Mouse (Mus musculus): Measurements from ENCODE around the gene Sec11a. TPM values are rescaled to one million over a fixed set of nuclear protein-coding genes. Genes with fewer than 3 reads are reported as not detected.

Sec11a gene
- 135 and 186 TPM in 2 replicates for polyA plus RNA-seq (2014; fragmentation: Nextera tagmentation; extraction: Ambion mirVana)

DNA sequence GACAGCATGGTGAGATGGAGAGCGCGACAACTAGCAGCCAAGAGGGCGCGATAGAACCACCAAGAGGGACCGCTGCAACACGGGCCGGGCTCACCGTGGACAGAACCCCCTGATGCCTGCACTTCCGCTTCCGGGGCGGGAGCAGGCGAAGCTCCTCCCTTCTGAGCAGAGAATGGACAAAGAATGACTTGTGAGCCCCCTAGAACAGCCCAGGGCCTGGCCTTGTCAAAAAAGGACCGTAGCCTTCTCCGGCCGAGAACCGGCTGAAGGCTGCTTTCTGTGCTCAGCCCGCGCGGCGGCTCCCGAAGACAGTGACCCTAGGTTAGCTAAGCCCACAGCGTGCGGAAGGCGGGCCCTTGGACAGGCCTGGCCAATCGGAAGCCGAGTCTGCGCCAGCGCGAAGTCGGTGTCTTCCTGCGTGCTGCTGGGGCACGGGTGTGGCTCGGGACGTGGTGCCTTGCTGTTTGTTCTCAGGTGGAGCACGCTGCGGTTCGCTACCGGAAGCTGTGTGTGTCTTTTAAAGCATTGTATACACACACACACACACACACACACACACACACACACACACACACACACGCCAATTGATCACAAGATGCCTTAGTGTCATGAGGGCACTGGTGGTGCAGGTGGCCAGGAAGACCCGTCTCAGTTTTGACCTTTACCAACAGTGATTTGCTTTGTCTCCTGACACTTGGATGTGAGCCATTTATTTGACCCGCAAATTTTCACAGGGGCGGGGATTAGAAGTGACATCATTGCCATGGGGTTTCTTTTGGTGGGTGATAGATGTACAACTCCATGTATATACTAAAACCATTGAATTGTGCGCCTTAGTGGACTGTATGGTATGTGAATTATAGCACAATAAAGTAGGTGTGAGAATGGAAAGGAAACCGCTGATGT, at the start of gene Sec11a:
TSS of gene Sec11a (minus strand) at position 336 of the 906 bp plus-strand sequence.
- Histone ChIP-seq H3K27ac (ENCODE audit: low read depth, low read length) (peak within 1 kb of the TSS; percentile 96), H3K4me1 (ENCODE audit: control insufficient read depth, insufficient read depth, low read length) (peaks cover 7% of the 10 kb centered on the region), H3K9me3 (replicated peaks; ENCODE audit: control insufficient read depth, low read length) (no peaks in the 10 kb centered on the region), H3K4me3 (ENCODE audit: low read depth, low read length) (peak within 1 kb of the TSS; percentile 79), H3K4me2 (peak within 1 kb of the TSS; percentile 70), H3K36me3 (ENCODE audit: control insufficient read depth, insufficient read depth, low read length) (no peaks in the 10 kb centered on the region), H3K27me3 (ENCODE audit: control insufficient read depth, insufficient read depth, low read length) (no peaks in the 10 kb centered on the region), H3K9ac (ENCODE audit: low read depth, low read length) (peak within 1 kb of the TSS; percentile 88)
- ATAC-seq (replicated peaks; ENCODE audit: insufficient number of reproducible peaks, low FRiP score, low TSS enrichment), result peak; percentile 100
- WGBS (ENCODE audit: insufficient replicate concordance), result 3% methylated on average over 44 of the region's 44 CpGs

- H3K27ac ChIP-seq (ENCODE audit: low read depth, low read length), result no peak overlapping the region
- no peak overlapping the region for H3K9ac ChIP-seq (ENCODE audit: low read depth, low read length)
- 40% methylated on average over 3 of the region's 3 CpGs for WGBS (ENCODE audit: insufficient replicate concordance)
- H3K36me3 ChIP-seq (ENCODE audit: control insufficient read depth, insufficient read depth, low read length), result no peaks in the 10 kb centered on the region
- peak overlapping the region; percentile 80 for H3K4me2 ChIP-seq
- H3K4me1 ChIP-seq (ENCODE audit: control insufficient read depth, insufficient read depth, low read length), result peaks cover 30% of the 10 kb centered on the region
- no peaks in the 10 kb centered on the region for H3K27me3 ChIP-seq (ENCODE audit: control insufficient read depth, insufficient read depth, low read length)
- ATAC-seq (replicated peaks; ENCODE audit: insufficient number of reproducible peaks, low FRiP score, low TSS enrichment), result no peak
- peak overlapping the region; percentile 94; the same call in 1 of the 2 replicates for H3K4me3 ChIP-seq (ENCODE audit: low read depth, low read length)
- H3K9me3 ChIP-seq (replicated peaks; ENCODE audit: control insufficient read depth, low read length), result no peaks in the 10 kb centered on the region
Measured at GRCm38 (mm10) chr7:80995266-80996146, 47.9 kb upstream of the Sec11a start.

- H3K9me3 ChIP-seq (replicated peaks; ENCODE audit: control insufficient read depth, low read length), result no peaks in the 10 kb centered on the region
- H3K4me2 ChIP-seq, result peak overlapping the region; percentile 80
- no peaks in the 10 kb centered on the region for H3K27me3 ChIP-seq (ENCODE audit: control insufficient read depth, insufficient read depth, low read length)
- no peak for ATAC-seq (replicated peaks; ENCODE audit: insufficient number of reproducible peaks, low FRiP score, low TSS enrichment)
- H3K36me3 ChIP-seq (ENCODE audit: control insufficient read depth, insufficient read depth, low read length), result no peaks in the 10 kb centered on the region
- peak overlapping the region; percentile 97 for H3K27ac ChIP-seq (ENCODE audit: low read depth, low read length)
- peaks cover 30% of the 10 kb centered on the region for H3K4me1 ChIP-seq (ENCODE audit: control insufficient read depth, insufficient read depth, low read length)
- WGBS (ENCODE audit: insufficient replicate concordance), result 26% methylated on average over 6 of the region's 6 CpGs
- H3K4me3 ChIP-seq (ENCODE audit: low read depth, low read length), result peak overlapping the region; percentile 94
- peak overlapping the region; percentile 98 for H3K9ac ChIP-seq (ENCODE audit: low read depth, low read length)
Measured at GRCm38 (mm10) chr7:80994663-80995005, 47.1 kb upstream of the Sec11a start.

- H3K4me2 ChIP-seq, result peak overlapping the region; percentile 80
- no peaks in the 10 kb centered on the region for H3K27me3 ChIP-seq (ENCODE audit: control insufficient read depth, insufficient read depth, low read length)
- under 1% methylated on average over 50 of the region's 58 CpGs for WGBS (ENCODE audit: insufficient replicate concordance)
- peaks cover 30% of the 10 kb centered on the region for H3K4me1 ChIP-seq (ENCODE audit: control insufficient read depth, insufficient read depth, low read length)
- peak overlapping the region; percentile 94 for H3K4me3 ChIP-seq (ENCODE audit: low read depth, low read length)
- peak overlapping the region; percentile 97 for H3K27ac ChIP-seq (ENCODE audit: low read depth, low read length)
- H3K9ac ChIP-seq (ENCODE audit: low read depth, low read length), result peak overlapping the region; percentile 98
- ATAC-seq (replicated peaks; ENCODE audit: insufficient number of reproducible peaks, low FRiP score, low TSS enrichment), result peak; percentile 82
- no peaks in the 10 kb centered on the region for H3K9me3 ChIP-seq (replicated peaks; ENCODE audit: control insufficient read depth, low read length)
- no peaks in the 10 kb centered on the region for H3K36me3 ChIP-seq (ENCODE audit: control insufficient read depth, insufficient read depth, low read length)
Measured at GRCm38 (mm10) chr7:80993834-80994662, 46.5 kb upstream of the Sec11a start.

- peaks cover 30% of the 10 kb centered on the region for H3K4me1 ChIP-seq (ENCODE audit: control insufficient read depth, insufficient read depth, low read length)
- no peaks in the 10 kb centered on the region for H3K36me3 ChIP-seq (ENCODE audit: control insufficient read depth, insufficient read depth, low read length)
- H3K9me3 ChIP-seq (replicated peaks; ENCODE audit: control insufficient read depth, low read length), result no peaks in the 10 kb centered on the region
- under 1% methylated on average over 75 of the region's 102 CpGs for WGBS (ENCODE audit: insufficient replicate concordance)
- peak within 1 kb of the TSS; percentile 80 for H3K4me2 ChIP-seq
- H3K9ac ChIP-seq (ENCODE audit: low read depth, low read length), result peak within 1 kb of the TSS; percentile 98
- H3K27me3 ChIP-seq (ENCODE audit: control insufficient read depth, insufficient read depth, low read length), result no peaks in the 10 kb centered on the region
- H3K27ac ChIP-seq (ENCODE audit: low read depth, low read length), result peak within 1 kb of the TSS; percentile 97
- ATAC-seq (replicated peaks; ENCODE audit: insufficient number of reproducible peaks, low FRiP score, low TSS enrichment), result peak; percentile 89
- H3K4me3 ChIP-seq (ENCODE audit: low read depth, low read length), result peak within 1 kb of the TSS; percentile 94
Measured at GRCm38 (mm10) chr7:80992980-80993833, 45.6 kb upstream of the Sec11a start, which contains the start of gene Zfp592. Gene Zfp592 (plus strand): TSS chr7:80993681.

- peak overlapping the region; percentile 97 for H3K27ac ChIP-seq (ENCODE audit: low read depth, low read length)
- under 1% methylated on average over 12 of the region's 12 CpGs for WGBS (ENCODE audit: insufficient replicate concordance)
- peak overlapping the region; percentile 94 for H3K4me3 ChIP-seq (ENCODE audit: low read depth, low read length)
- no peaks in the 10 kb centered on the region for H3K36me3 ChIP-seq (ENCODE audit: control insufficient read depth, insufficient read depth, low read length)
- no peak for ATAC-seq (replicated peaks; ENCODE audit: insufficient number of reproducible peaks, low FRiP score, low TSS enrichment)
- peak overlapping the region; percentile 98 for H3K9ac ChIP-seq (ENCODE audit: low read depth, low read length)
- peak overlapping the region; percentile 80 for H3K4me2 ChIP-seq
- peaks cover 30% of the 10 kb centered on the region for H3K4me1 ChIP-seq (ENCODE audit: control insufficient read depth, insufficient read depth, low read length)
- no peaks in the 10 kb centered on the region for H3K27me3 ChIP-seq (ENCODE audit: control insufficient read depth, insufficient read depth, low read length)
- no peaks in the 10 kb centered on the region for H3K9me3 ChIP-seq (replicated peaks; ENCODE audit: control insufficient read depth, low read length)
Measured at GRCm38 (mm10) chr7:80992631-80992979, 45.0 kb upstream of the Sec11a start.

DNA sequence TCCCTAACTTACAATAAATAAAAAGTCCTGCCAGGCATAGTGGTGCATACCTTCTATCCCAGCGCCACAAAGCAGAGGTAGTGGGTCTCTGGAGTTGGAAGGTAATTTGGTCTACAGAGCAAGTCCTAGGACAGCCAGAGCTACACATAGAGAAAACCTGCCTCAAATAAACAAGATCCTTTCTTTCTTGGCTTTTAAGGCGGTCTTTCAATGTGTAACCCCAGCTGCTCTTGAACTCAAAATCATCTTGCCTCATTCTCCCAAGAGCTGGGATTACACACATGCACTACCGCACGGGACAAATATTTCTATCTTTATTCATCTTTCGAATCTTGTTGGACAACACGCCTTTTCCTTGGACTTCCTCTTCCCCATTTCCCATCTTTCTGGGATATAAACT, 44.5 kb upstream of the Sec11a start:
- peak overlapping the region; percentile 98 for H3K9ac ChIP-seq (ENCODE audit: low read depth, low read length)
- peak overlapping the region; percentile 97 for H3K27ac ChIP-seq (ENCODE audit: low read depth, low read length)

More for the DNA sequence above, 44.5 kb upstream of the Sec11a start:
- Histone ChIP-seq H3K4me2 (peak overlapping the region; percentile 80), H3K9me3 (replicated peaks; ENCODE audit: control insufficient read depth, low read length) (no peaks in the 10 kb centered on the region), H3K4me3 (ENCODE audit: low read depth, low read length) (peak overlapping the region; percentile 94), H3K4me1 (ENCODE audit: control insufficient read depth, insufficient read depth, low read length) (peaks cover 34% of the 10 kb centered on the region), H3K36me3 (ENCODE audit: control insufficient read depth, insufficient read depth, low read length) (no peaks in the 10 kb centered on the region), H3K27me3 (ENCODE audit: control insufficient read depth, insufficient read depth, low read length) (no peaks in the 10 kb centered on the region)
- WGBS (ENCODE audit: insufficient replicate concordance), result 72% methylated on average over 6 of the region's 6 CpGs
- no peak for ATAC-seq (replicated peaks; ENCODE audit: insufficient number of reproducible peaks, low FRiP score, low TSS enrichment)
